Mouse (Mus musculus): Measurements from ENCODE around the gene Itgb3. TPM values are rescaled to one million over a fixed set of nuclear protein-coding genes. Genes with fewer than 3 reads are reported as not detected.

Itgb3 gene
- polyA plus RNA-seq, 1 experiment from 2014 or later, result 25.3 TPM

DNA sequence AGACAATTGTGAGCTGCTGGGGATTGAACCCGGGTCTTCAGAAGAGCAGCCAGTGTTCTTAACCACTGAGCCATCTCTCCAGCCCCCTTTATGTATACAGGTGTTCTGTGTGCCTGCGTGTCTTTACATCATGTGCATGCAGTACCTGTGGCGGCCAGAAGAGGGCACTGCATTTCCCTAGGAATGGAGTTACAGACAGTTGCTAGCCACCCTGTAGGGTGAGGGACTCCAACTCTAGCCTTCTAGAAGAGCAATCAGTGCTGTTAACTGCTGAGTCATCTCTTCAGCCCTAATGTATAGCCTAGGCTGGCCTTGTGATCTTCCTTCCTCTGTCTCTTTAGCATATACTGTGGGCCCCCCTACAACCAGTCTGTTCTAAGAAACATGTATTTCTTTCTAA is 40.8 kb downstream of the Itgb3 start:
- TF ChIP-seq CTCF (IDR thresholded peaks at IDR 0.05), result peak; percentile 83
- CTCF ChIA-PET, result interaction anchor here (0.8 to 2.0 kb wide), 3 partner anchors 17 to 58 kb away, joined by 3 to 5 read pairs (median 4); no protein-coding TSS in a partner anchor
- no peaks in the 10 kb centered on the region for H3K27me3 ChIP-seq
- DNase-seq (ENCODE audit: low read depth, low spot score) (no peak), ATAC-seq (no peak)
- in situ Hi-C loops (cut with MboI; ENCODE audit: low pct_unique_long_range_greater_than_20kb), result no loop called here
- POLR2A ChIA-PET, result interaction anchor here (0.8 kb wide), 1 partner anchor 11 kb away, joined by 3 read pairs; no protein-coding TSS in a partner anchor

DNA sequence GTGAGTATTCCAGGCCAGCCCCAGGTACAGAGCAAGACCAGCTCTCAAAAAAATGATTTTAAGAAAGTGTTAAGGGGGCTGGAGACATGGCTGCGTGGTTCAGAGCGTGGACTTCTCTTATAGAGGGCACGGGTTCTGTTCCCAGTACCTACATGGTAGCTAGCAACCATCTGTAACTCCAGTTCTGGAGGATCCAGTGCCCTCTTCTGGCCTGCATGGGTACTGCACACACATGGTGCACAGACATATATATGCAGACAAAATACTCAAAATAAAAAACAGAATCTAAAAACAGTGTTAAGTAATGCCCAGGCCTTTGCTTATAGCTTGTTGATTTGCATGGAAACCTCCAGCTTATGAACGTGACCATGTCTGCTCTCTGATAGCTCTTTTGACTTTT is 52.8 kb downstream of the Itgb3 start:
- no peak for ATAC-seq
- no peak for TF ChIP-seq CTCF (IDR thresholded peaks at IDR 0.05)

DNA sequence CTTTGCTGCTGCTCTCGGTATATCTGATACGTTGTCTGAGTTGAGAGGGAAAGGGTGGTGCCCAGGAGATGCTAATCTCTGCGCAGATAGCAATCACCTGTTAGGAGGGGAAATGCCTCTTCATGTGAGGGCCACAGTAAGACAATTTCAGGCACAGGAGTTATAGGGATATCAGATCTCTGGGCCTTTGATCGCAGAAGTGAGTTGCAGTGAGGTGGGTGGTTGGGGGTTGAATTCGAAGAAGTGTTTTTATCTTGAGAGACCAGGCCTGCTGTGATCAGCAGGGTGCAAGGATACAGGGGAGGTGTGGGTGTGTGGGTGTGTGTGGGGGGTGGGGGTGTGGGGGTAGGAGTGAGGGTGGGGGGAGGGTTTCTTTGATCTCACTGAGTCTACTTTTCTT is 53.3 kb downstream of the Itgb3 start:
- TF ChIP-seq CTCF (IDR thresholded peaks at IDR 0.05), result no peak
- ChIA-PET CTCF (interaction anchor here (1.2 to 2.2 kb wide), 3 partner anchors 16 to 70 kb away, joined by 3 to 8 read pairs (median 4); no protein-coding TSS in a partner anchor), POLR2A (interaction anchor here (1.1 kb wide), 1 partner anchor 70 kb away, joined by 3 read pairs; no protein-coding TSS in a partner anchor)
- in situ Hi-C loops (cut with MboI; ENCODE audit: low pct_unique_long_range_greater_than_20kb), result no loop called here
- DNase-seq (ENCODE audit: low read depth, low spot score), result no peak
- no peak for ATAC-seq
- H3K27me3 ChIP-seq, result no peaks in the 10 kb centered on the region

More for the DNA sequence above, 52.8 kb downstream of the Itgb3 start:
- DNase-seq (ENCODE audit: low read depth, low spot score), result no peak
- no peaks in the 10 kb centered on the region for H3K27me3 ChIP-seq
- in situ Hi-C loops (cut with MboI; ENCODE audit: low pct_unique_long_range_greater_than_20kb), result no loop called here
- ChIA-PET CTCF (interaction anchor here (1.1 to 2.2 kb wide), 4 partner anchors 15 to 75 kb away, joined by 3 to 8 read pairs (median 4); no protein-coding TSS in a partner anchor), POLR2A (interaction anchor here (0.9 to 1.1 kb wide), 2 partner anchors 22 to 70 kb away, joined by 3 read pairs; no protein-coding TSS in a partner anchor)

DNA sequence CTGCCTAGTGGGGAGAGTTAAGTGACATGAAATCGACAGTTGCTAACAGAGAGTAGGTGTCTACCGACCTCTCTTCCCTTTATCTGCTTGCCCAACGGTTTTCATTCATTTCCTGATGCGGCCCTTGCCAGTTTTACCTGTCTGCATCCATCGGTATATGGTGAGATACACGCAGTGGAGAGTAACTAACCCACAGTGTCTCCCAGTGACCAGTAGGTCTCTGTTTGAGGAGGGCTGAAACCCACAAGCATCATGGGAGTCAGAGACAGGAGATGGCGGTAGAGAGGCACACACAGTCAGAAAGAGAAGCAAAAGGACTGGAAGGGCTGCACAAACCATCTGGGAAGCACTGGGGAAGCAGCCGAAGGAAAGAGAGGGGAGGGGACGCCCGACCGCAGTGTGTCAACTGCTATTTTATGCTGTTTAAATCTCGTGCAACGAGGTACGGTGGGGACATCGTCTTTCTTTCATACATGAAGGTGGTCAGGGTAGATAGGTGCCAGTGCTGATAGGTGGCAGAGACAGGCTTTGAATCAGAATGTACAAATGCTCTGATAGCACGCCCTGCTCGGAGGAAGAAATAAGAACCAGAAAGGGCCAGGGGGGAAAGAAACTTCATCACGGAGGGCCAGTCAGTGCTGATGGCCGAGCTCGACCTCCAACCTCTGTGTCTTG is 53.9 kb downstream of the Itgb3 start:
- ChIA-PET CTCF (no interaction called here), POLR2A (no interaction called here)
- no peaks in the 10 kb centered on the region for H3K27me3 ChIP-seq
- in situ Hi-C loops (cut with MboI; ENCODE audit: low pct_unique_long_range_greater_than_20kb), result no loop called here
- DNase-seq (ENCODE audit: low read depth, low spot score), result no peak
- ATAC-seq, result no peak
- no peak for TF ChIP-seq CTCF (IDR thresholded peaks at IDR 0.05)

DNA sequence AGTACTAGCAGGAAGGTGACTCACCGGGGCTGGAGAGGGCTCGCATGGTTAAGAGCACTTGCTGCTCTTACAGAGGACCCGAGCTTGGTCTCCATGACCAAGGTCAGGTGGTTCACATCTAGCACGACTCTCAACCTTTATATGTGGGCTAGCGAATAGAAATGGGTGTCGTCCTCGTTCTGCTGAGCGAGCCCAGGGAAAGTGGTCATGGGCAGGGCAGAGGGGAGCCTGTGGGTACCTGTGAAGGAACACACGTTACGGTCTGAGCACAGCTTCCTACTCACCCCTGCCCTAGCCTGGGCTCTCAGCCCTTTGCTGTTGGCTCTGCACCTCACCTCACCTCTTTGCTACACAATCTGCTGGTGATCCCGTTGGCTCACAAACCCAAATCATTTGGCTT is 54.8 kb downstream of the Itgb3 start:
- no peak for ATAC-seq
- DNase-seq (ENCODE audit: low read depth, low spot score), result no peak
- no peak for TF ChIP-seq CTCF (IDR thresholded peaks at IDR 0.05)
- POLR2A ChIA-PET, result no interaction called here
- CTCF ChIA-PET, result no interaction called here
- in situ Hi-C loops (cut with MboI; ENCODE audit: low pct_unique_long_range_greater_than_20kb), result no loop called here
- no peaks in the 10 kb centered on the region for H3K27me3 ChIP-seq

DNA sequence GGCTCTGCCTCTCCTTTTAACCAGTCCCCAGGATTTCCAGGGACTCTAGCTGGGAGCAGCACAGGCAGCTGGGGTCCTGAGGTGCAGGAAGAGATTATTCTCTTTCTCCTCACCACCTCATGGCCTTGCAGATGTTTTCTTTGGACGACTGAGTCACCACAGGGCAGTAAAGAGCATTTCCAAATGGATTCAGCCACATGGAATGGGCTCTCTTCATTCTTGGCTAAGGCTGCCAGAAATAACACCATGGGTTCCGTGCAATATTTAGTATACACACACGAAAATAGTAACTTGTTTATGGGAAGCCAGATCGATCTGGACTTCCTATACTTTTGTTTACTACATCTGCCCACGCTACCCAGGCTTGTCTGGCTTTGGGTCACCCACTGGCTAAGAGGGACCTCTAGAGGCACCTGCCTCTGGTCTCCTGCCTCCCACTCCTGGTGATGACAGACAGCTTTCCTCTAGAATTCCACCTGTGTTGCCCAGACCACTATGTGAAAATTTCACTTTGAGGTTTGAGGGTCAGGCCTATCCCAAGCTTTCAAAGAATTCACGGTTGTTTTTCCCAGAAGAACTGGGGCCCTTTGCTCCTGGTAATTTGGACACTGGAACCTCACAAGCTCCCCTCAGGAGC is 55.6 kb downstream of the Itgb3 start:
- no peak for DNase-seq (ENCODE audit: low read depth, low spot score)
- no peak for ATAC-seq
- no peak for TF ChIP-seq CTCF (IDR thresholded peaks at IDR 0.05)

DNA sequence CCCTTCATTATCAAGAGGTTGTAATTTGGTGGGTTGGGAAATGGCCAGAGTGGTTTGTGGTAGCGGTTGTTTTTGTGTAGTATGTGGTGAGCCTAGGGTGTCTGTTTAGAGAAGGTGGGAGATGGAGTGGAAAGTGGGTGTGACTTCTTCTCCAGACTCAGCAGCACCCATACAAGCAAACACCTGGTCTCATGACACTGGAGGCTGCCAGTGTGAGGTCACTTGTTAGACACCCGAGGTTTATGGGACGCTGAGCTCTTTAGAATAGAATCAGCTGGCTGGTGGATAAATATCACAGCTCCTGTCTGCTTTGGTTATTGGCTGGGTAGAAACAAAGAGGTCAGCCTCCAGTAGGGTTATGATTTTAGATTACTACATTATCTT is 56.1 kb downstream of the Itgb3 start:
- TF ChIP-seq CTCF (IDR thresholded peaks at IDR 0.05), result no peak
- ChIA-PET POLR2A (interaction anchor here (1.3 kb wide), 1 partner anchor 24 kb away, joined by 5 read pairs; no protein-coding TSS in a partner anchor), CTCF (interaction anchor here (0.9 to 1.3 kb wide), 2 partner anchors 18 to 26 kb away, joined by 3 to 4 read pairs; no protein-coding TSS in a partner anchor)
- in situ Hi-C loops (cut with MboI; ENCODE audit: low pct_unique_long_range_greater_than_20kb), result no loop called here
- no peaks in the 10 kb centered on the region for H3K27me3 ChIP-seq
- ATAC-seq (no peak), DNase-seq (ENCODE audit: low read depth, low spot score) (no peak)

More for the DNA sequence above, 55.6 kb downstream of the Itgb3 start:
- ChIA-PET CTCF (interaction anchor here (0.9 to 1.3 kb wide), 2 partner anchors 18 to 25 kb away, joined by 3 to 4 read pairs; no protein-coding TSS in a partner anchor), POLR2A (interaction anchor here (1.3 kb wide), 1 partner anchor 24 kb away, joined by 5 read pairs; no protein-coding TSS in a partner anchor)
- in situ Hi-C loops (cut with MboI; ENCODE audit: low pct_unique_long_range_greater_than_20kb), result no loop called here
- no peaks in the 10 kb centered on the region for H3K27me3 ChIP-seq

DNA sequence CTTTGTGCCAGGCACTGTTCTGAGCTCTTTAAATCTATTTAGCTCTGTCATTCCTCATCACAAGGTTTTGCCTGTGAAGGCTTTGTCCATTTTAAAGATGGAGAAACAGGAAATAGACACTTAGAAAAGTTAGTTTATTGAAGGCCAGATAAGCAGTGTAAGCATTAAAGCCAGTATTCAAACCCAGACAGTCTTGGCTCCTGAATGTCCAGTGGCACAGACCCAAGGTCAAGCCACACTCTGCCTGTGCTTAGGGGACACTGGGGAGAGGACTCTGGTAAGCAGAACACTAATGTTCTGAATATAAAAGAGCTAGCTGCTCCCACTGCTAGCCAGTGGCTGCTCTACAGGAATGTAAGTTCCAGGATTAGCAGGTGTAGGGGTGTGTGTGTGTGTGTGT is 56.6 kb downstream of the Itgb3 start:
- in situ Hi-C loops (cut with MboI; ENCODE audit: low pct_unique_long_range_greater_than_20kb), result no loop called here
- no peak for DNase-seq (ENCODE audit: low read depth, low spot score)
- TF ChIP-seq CTCF (IDR thresholded peaks at IDR 0.05), result no peak

DNA sequence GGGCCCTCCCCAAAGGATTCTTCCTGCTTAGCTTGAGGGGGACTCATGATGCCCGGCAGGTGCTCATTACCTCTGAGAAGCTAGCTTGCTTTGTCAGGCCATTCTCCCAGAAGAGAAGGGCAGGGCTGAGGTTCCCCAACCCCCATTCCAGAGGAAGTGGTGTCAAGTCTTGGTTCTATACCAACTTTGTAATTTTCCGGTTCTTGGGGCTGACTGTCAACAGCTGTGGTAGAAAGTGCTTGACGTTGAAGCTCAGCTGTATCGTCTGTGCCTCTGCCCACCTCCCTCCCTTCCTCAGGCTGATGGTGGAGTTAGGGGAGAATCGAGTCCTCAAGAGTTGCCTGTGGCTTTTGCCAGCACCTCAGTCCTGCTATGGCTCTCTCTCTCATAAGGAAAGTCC is 59.6 kb downstream of the Itgb3 start:
- no peaks in the 10 kb centered on the region for H3K27me3 ChIP-seq
- POLR2A ChIA-PET, result interaction anchor here (0.6 kb wide), 1 partner anchor 124 kb away, joined by 6 read pairs; no protein-coding TSS in a partner anchor
- no peak for DNase-seq (ENCODE audit: low read depth, low spot score)
- CTCF ChIA-PET, result no interaction called here
- in situ Hi-C loops (cut with MboI; ENCODE audit: low pct_unique_long_range_greater_than_20kb), result no loop called here
- ATAC-seq, result no peak
- no peak for TF ChIP-seq CTCF (IDR thresholded peaks at IDR 0.05)

More for the DNA sequence above, 56.6 kb downstream of the Itgb3 start:
- ATAC-seq, result no peak
- H3K27me3 ChIP-seq, result no peaks in the 10 kb centered on the region
- ChIA-PET CTCF (interaction anchor here (1.3 kb wide), 1 partner anchor 26 kb away, joined by 4 read pairs; no protein-coding TSS in a partner anchor), POLR2A (interaction anchor here (1.3 kb wide), 1 partner anchor 25 kb away, joined by 5 read pairs; no protein-coding TSS in a partner anchor)

DNA sequence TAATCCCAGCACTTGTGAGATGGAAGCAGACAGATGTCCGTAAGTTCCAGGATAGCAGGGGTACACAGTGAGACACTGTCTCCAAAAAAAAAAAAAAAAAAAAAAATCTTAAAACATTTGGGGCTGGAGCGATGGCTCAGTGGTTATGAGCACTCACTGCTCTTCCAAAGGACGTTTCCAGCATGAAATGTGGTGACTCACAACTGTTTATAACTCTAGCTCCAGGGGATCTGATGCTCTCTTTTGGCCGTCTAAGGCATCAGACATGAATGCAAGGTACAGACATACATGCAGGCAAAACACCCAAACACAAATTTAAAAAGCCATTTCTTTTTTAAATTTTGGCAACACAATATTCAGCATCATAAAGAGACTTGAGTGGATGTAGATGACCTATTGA is 65.6 kb downstream of the Itgb3 start:
- peak; percentile 78 for ATAC-seq
- TF ChIP-seq CTCF (IDR thresholded peaks at IDR 0.05), result no peak
- ChIA-PET CTCF (interaction anchor here (0.6 to 1.1 kb wide), 2 partner anchors 36 to 48 kb away, joined by 3 read pairs; no protein-coding TSS in a partner anchor), POLR2A (interaction anchor here (0.5 to 0.7 kb wide), 3 partner anchors 43 to 141 kb away, joined by 3 to 6 read pairs (median 5); no protein-coding TSS in a partner anchor)
- no peaks in the 10 kb centered on the region for H3K27me3 ChIP-seq
- peak; percentile 28 for DNase-seq (ENCODE audit: low read depth, low spot score)
- in situ Hi-C loops (cut with MboI; ENCODE audit: low pct_unique_long_range_greater_than_20kb), result no loop called here
